Mouse (Mus musculus) kidney, postnatal 25 days (tissue): ENCODE results near the gene Gm20388.

ENCODE experiments used
- DNase-seq, 2 experiments: peaks; one replicate each; pipeline ENCODE4 v3.0.0; 2021; ENCODE audit warnings: mixed read lengths in 2 of 2

Gm20388 gene

DNA sequence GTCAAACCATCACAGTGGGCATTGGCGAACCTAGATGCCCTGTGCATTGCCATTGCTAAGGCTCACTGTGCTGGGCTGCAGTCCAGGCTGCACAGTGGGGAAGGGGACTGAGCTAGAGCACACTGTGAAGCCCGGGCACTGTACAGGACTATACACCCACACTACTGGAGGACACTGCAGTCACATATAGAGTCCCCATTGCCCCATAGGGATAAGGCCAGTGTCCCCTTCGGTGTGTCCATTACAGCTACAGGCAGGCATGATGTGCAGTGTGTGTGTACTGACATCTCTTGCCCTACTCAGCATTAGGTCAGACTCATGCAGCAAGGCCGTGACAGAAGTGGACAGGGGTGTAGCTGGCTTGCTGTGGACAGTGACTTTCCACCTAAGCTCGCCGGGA, 2431.1 kb downstream of the Gm20388 start:
- no peak for DNase-seq

DNA sequence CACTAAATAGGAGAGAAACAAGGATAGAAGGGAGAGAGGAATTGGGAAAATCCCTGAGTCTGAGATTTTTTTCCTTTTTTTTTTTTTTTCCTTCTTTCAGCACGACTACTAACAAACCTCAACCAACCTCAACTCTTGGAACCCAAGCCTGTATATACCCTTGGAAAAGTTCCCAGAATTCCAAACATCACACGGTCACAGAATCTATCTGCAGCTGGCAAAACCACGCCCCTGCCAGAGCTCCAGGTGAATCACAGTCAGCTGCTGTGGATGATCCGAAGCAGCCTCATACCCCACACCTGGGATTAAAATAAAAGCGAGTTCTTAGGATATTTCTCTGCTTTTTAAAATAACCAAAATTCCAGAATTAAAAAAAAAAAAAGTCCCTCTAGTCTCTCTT, 2431.7 kb downstream of the Gm20388 start:
- no peak for DNase-seq

DNA sequence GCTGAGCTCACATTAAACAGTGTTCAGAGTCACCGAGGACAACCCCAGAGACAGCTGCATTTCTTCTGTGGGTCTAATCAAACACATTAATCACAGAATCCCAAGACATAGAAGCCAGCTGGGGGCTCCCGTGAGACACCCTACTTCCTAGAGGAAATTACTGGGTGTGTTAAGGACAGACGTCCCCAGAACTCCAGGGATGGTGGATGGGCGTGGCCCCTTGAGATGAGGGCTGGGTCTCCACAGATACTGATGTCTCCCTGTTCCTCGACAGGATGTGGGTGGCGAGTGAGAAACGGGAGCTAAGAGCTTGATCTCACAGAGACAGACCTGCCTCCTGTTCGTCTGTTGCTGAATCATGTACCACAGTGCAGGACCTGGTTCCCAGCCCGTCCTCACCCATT, 2432.2 kb downstream of the Gm20388 start:
- DNase-seq = peak; percentile 52 to 78

DNA sequence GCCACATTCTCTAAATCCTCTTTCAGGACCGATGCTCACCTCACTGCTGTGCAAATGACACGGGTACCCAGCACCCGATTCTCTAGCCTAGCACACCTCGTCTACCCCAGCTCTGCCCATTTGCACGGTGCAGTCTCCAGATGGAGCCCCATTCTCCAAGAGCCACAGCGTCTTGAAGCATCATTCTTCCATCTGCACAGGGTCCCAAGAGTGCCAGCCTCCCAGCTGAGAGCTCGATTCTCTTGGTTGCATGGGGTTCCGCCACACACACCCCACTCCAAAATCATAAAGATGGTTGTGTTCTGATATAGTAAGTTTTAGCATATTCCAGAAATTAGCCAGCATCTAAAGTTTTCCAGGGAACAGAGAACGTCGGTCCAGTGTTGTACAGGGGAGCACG, 2432.7 kb downstream of the Gm20388 start:
- DNase-seq = no peak

DNA sequence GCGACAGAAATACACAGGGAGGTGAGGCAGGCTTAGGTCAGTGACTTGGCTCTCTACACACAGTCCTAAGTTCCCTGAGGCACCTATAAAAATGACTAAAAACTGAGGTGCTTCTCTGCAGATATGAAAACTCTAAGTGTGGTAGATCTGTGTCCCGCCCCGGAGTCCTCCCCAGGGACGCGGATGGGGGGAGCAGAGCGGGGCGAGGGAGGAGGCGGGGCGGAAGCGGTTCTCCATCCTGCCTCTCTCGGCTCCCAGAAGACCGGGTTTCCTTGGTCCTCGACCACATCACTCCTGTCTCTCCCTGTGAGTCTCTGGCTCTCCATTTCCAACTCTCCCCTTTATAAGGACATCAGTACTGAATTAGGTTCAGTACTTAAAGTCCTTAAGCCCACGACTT, 2433.1 kb downstream of the Gm20388 start:
- DNase-seq = peak in 1 of 2 experiments; percentile 31

DNA sequence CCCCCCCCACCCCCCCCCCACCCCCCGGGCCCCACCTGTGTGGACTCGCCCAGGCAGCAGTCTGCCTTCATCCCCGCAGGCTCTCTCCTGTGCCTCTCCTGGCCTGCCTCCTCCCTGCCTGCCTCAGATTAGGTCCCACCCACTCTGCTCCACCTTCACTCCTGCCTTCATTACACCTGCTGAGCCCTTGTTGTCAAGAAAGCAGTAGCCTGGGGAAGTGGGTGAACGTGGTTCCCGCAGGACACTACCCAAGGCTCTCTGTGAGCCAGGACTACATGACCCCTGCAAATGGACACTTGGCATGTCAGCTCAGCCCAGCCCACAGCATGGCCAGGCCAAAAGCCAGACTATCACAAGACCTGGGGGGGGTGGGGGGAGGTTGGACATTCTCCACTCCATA, 2433.6 kb downstream of the Gm20388 start:
- DNase-seq = no peak

DNA sequence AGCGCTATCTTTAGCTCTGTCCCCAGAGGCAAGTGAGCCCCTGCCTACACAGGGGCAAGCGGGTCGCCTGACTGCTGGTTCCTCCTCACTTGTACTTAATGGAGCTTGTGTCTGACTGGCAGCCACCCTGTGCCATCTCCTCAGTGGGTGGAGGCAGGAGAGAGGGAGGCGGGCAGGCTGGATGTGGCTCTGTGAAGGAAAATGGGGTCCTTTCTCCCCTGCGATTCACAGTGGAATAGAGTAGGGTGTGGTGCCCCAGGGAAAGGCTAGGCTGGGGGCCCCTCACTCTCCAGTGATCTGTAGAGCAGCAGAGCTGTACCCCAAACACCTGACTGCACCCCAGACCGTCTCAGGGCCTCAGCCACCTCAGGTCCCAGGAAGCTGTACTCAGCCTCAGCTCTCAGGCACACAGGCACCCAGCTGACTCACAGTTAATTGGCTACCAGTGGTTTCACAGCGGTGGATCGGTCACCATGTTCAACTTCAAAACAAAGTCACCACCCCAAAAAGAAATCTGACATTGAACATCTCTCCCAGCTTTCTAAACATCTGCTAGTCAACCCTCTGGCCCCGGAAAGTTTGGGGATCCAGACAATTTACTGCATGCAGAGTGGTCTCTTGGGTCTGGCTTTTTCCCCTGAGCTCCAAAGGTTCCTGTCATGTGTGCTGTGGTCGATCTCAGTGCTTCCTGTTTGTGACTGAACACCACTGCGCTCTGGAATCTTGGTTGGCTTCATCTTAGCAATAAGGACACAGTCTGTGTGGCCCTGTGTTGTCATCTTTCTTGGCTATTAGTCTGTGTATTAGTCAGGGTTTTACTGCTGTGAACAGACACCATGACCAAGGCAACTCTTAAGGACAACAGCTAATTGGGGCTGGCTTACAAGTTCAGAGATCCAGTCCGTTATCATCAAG, 2434.8 kb downstream of the Gm20388 start:
- DNase-seq = no peak

DNA sequence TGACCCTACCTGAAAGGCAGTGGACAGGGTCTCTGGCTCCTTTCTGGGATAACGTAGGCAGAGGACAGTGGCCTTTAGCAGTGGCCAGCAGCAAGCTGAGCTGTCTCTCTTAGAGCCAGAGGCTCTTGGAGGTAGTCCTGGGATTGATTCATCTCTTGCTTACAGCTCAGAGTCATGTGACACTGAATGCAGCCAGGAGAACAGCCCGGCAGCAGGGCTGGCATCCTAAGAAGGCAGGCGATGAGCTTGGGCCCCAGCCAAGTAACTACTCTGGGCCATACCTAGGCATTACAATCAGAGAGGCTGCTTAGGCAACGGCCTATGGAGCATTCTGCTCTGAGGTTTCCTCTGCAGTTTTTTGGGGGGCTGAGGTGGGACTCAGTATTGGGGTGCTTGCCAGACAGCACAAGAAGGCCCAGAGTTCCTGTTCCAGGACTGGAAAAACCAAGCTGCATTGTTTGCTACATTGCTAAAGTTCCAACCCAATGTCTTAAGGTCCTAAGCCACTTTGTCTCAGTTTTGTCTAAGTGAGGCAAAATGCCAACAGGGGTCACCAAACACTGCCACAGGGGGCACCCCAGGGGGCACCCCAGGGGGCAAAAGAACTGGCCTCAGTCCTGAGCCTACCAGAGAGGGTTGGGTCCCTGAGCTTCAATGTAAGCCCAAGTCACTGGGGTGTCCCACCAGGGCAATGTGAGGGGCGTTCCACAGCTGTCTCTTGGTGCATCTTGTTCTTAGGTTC, 2437.3 kb downstream of the Gm20388 start:
- DNase-seq = peak in 1 of 2 experiments; percentile 30

DNA sequence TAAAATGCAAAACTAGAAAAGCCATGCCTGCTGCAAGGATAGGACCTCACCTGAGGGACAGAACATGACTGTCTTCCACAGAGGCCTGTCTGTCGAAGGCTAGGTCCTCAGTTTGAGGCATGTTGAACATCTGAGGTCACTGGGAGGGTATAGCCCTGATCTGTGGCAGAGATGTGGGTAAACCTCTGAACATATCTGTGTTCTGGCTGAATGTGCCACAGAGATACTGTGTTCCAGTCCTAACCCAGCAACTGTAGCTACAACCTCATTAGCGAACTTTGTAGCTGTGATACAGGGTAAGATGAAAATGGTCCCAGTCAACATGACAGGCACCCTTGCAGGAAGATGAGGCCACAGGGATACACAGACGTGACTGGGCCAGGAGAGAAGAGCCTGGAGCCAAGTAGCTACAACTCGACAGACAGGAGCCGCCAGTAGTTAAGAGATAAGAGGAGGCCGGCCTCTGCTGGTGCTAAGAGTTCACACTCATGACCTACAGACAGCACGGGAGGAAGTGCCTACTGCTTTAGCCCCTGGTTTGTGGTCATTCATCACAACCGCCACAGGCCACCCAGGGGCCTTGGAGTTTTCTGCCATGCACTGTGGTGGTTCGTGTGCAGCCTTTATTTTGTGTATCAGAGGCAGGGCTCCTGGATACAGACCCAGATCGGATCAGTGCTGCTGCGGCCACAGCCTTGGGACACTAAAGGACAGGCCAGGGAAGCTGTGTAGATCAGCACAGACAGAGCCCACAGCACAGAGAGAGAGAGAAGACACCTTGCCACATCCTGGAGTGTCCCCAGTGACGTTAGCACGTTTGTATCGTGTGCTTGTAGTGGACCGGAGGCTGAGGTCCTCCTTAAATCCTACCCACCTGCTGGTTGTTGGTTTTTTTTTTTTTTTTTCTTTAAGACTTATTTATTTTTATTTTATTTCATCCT, 2439.0 kb downstream of the Gm20388 start:
- DNase-seq = no peak

DNA sequence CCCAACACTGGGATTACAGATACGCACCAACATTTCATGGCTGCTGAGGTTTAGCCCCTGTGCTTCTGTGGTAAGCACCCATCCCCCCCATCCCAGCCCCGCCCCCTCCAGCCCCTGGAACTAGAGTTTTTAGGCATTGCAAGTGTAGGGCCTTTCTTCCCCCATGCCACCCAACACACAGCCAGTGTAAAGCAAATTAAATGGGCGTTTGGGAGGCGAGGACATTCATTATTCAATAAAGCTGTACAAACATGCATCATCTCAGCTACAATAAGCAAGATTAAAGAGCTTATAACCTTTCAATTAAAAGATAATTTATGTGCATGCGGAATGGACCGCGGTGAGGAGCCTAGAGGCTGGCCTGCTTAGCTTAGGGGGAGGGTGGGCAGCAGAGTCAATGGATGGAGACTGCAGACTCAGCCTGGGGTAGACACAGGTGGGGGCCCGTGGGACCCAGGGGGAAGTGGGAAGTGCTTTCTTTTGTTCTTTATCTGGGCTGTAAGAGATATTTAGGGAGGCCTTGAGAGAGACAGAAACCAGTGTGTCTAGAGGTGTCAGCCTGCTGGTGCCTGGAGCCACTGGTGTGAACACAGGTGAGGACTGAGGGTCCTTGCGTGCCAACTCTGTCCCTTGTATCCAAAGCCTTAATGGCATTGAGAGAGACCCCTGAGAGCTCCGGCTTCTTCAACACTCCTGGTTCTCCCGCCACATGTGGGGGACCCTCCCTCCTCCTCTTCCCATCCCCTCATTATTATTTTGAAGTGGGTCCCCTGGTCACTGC, 2439.9 kb downstream of the Gm20388 start:
- no peak for DNase-seq

DNA sequence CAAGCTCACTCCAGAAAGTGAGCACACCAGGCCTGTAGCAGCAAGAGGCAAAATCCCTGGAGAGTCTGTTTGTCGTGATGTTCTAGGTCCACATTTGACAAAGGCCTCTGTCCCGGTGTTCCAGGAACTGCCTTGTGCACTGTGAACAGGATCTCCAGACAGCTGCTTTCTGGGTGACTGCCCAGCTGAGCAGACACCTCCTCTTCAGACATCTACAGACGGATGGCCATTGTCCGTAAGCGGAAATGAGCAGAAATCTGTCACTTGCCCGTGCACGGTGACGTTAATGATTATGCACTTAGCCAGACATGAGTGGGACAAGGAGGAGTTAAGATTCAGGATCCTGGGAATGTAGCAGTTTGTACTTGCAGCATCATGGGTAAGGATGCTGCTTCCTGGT, 2443.5 kb downstream of the Gm20388 start:
- DNase-seq = peak; percentile 21 to 56

DNA sequence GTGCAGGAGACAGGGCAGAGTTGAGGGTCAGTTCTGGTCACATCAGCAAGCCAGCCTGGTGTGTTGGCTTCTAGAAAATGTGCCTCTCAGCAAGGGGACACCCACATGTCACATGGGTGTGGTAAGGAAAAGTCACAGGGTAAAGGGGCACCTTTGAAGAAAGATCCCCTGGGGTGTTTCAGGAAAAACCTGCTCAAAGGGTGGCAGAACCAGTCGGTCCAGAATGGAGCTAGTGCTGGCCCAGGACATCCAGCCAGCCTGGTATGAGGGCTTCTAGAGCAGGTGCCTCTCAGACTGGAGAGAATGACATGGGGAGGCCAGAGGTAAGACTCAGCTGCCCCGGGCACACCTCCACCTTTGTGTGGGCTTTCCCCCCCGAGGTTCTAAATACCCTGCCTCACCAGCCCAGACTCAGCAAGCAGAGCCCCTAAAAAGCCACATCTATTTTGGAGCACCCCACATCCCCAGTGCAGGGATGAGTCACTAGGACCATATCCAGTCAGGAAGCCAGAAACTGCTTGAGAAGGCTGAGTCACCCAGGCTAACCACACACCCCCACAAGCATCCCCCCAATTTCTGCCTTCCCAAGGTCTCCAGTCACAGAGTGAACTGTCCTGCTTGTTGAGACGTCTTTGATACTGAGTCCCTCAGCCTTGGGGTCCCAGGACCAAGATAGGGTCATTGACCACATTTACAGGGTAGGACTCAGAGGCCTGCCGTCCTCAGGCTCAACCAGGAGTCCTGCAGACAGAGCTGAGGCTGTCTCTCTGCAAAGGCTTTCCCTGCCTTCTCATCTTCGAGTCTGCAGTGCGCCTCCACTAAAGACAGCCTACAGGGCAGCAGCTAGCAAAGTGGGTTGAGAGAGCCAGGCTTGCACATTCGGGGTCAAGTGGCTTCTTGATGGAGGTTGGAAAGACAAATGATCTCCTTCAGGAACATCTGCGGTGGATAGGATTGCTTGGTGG, 2445.3 kb downstream of the Gm20388 start:
- DNase-seq = peak in 1 of 2 experiments; percentile 34

DNA sequence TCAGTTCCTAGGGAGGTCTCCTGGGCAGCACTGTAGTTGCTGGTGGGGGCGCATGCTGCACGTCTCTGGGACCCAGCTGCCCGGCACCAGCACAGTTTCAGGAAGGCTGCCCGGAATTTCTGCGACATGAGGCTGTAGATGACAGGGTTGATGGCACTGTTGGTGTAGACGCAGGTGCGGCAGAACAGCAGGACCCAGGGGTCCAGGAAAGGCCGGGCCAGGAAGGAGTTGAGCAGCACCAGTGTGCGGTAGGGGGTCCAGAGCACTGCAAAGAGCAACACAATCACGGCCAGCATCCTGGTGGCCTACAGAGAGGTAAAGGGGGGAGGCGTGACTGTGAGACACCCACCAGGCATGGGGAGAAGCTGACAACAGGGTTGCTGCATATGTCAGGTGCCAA, 2446.6 kb downstream of the Gm20388 start:
- no peak for DNase-seq

DNA sequence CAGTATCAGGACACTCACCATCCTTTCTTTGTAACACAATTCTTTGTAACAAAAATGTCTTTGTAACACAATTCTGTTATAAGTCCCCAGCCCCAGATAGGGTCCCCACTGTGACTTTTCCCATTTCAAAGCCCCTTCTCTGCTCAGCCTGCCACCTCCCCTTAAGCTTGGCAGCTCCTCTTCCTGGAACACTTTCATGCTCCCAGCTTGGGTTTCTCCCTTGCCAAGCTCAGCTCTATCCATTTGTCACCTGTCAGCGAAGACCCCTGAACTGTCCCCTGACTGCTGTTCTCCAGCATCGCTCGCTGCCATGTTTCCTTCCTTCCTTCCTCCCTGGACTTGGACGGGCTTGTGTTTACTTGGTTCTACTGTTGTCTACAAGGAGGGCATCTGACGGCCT, 2447.0 kb downstream of the Gm20388 start:
- DNase-seq = no peak

DNA sequence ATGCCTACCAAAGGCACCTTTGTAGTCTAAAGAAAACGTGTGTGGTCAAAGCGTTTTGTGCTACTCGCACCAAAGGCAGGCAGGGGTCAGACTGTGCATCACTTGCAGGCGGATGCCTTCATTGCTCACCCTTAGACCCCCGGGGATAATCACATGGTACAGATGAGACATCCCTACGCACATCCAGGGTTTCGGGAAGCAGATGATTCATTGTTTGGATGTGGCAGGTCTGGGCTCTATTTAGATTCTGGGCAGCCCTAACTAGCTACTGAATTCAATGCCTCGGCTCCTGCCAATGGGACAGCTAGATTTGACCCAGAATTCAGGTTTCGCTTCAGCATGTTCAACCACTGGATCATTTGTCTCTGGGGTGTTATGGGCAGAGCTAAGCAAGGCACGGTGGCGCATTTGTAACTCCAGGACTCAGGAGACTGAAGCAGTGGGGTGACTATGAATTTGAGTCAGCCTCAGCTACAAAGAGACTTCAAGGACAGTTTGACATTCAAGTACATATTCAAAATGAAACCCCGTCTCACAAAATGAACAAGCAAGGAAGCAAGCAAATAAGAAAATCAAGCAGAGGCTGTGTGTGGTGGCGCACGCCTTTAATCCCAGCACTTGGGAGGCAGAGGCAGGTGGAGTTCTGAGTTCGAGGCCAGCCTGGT, 2448.6 kb downstream of the Gm20388 start:
- DNase-seq = no peak

DNA sequence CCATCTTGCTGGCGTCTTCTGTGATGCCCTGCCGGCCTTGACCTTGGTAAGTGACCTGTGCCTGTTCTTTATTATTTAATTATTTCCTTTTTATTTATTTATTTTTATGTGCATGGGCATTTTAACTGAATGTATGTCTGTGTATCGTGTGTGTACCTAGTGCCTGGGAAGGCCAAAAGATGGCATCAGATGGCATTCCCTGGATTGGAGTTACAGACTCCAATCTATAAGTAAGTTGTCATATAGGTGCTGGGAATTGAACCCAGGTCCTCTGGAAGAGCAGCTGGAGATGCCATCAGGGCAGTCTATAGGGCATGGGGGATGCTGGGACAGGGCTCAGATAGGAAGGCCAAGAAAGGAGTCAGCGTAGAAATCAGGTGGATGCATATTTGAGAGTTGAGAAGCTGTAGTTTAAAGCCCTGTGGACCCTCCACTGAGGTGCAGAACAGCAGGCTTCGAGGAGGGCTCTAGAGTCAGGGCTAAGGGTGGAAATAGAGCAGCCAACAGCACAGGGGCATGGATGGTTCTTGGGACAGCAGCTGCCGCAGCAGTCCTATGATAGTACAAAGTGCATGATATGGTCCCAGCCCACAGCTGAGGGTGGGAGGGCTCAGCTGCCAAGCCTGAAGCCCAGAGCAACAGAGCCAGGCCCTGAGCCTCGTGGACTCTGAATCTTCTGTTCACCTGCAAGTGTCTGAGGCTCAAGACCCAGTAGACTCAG, 2450.2 kb downstream of the Gm20388 start, which contains the start of gene Trhr2:
Trhr2 (minus strand) TSS at position 51 of the 721 bp plus-strand sequence.
- no peak for DNase-seq

DNA sequence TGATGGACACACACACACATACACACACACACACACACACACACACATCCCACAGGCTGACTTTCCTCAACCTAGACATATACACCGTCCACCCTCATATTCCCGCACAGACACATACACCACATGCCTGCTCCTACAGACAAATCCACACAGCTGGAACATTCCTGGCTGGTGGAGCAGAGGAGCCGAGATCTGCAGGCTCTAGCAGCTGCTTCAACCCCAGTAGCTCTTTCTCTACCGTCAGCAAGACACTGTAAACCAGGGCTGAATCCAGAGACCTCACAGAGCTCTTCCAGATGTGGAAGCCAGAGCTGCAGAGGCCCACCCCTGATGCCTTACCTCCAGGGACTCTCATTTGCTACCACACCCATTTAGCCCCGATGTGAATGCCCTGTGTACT, 2451.6 kb downstream of the Gm20388 start:
- DNase-seq = no peak

DNA sequence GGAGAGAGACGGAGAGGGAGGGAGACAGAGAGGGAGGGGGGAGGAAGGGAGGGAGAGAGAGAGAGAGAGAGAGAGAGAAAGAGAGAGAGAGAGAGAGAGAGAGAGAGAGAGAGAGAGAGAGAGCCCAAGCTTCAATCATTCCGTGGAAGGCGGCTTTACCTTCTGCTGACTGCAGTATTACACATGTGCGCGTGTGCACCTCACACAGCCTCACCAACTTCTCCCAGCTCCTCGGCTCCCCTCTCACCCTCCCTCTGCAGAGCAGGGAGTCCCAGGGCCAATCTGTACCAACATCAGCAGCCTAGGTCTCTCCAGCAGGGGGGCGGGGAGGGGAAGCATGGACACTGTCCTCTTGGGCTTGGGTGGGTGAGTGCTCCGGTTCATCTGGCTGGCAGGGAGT, 2452.3 kb downstream of the Gm20388 start:
- DNase-seq = no peak

DNA sequence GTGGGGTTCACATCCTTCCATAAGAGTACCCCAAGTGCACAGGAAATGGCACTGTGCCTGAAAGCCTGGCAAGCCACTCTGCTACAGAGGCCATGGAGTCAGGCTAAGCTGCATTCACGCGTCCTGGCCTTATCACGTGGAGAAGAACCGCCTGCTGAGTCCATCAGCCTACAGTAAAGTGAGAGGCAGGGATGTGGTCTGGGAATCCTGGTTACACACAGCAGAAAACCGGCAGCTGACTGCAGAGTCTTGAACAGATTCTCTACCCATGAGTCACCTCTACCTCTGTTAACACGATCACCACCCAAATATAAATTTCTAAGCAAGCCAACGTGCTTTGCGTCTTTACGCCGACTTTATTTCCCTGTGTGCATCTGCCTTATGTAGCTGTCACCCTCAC, 2457.9 kb downstream of the Gm20388 start:
- DNase-seq = no peak
